Mouse (Mus musculus) ZHBTc4 (cell line): ENCODE results near the gene Dync1li2.

Source experiments
- DNase-seq: peaks from one replicate; pipeline ENCODE4 v3.0.0-alpha.2; 2011; ENCODE audit warnings: low read depth, low spot score

Dync1li2 gene

GRCm38 (mm10) chr8:104383296-104383695, 59.6 kb downstream of the Dync1li2 start:
- DNase-seq = no peak

GRCm38 (mm10) chr8:104380961-104381411, 61.9 kb downstream of the Dync1li2 start:
- no peak for DNase-seq

- DNase-seq = no peak
Observed at GRCm38 (mm10) chr8:104380269-104380668, 62.6 kb downstream of the Dync1li2 start.

GRCm38 (mm10) chr8:104379301-104379836, 63.5 kb downstream of the Dync1li2 start:
- no peak for DNase-seq

- DNase-seq = peak; percentile 54
Observed at GRCm38 (mm10) chr8:104376669-104377068, 66.2 kb downstream of the Dync1li2 start.

- DNase-seq = no peak
Observed at GRCm38 (mm10) chr8:104375959-104376358, 66.9 kb downstream of the Dync1li2 start.

- DNase-seq = no peak
Observed at GRCm38 (mm10) chr8:104374864-104375846, 67.7 kb downstream of the Dync1li2 start.

- no peak for DNase-seq
Observed at GRCm38 (mm10) chr8:104374269-104374668, 68.6 kb downstream of the Dync1li2 start.

- peak; percentile 80 for DNase-seq
Observed at GRCm38 (mm10) chr8:104373779-104374178, 69.1 kb downstream of the Dync1li2 start.

GRCm38 (mm10) chr8:104371121-104371520, 71.7 kb downstream of the Dync1li2 start:
- DNase-seq = no peak

GRCm38 (mm10) chr8:104370071-104370470, 72.8 kb downstream of the Dync1li2 start:
- DNase-seq = no peak

- DNase-seq = no peak
Observed at GRCm38 (mm10) chr8:104369591-104369990, 73.3 kb downstream of the Dync1li2 start.
